Mouse (Mus musculus): ENCODE measurements around the gene Fgfr2. TPM values are rescaled to one million over a fixed set of nuclear protein-coding genes. Genes with fewer than 3 reads are reported as not detected.

Gene Fgfr2
- polyA plus RNA-seq, 1 experiment from 2014 or later: 81.1 TPM

DNA sequence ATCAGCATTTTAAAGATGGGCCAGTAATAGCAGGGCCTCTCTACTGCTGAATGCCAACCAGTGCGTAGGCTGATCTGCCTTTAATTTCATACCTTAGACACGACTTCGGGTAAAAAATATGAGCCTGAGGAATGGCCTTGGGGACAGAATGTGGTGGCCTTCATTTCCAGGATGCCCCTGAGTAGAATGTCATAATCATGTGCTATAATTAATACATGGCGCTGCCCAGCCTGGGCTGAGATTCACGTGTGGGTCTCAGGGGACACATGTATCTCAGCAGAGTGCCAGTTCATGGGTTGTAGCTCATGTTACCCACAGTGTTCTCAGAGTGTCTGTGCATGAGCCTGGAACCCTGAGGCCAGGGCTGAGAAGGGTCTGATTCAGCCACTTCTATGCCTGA lies 1296.3 kb downstream of the Fgfr2 start:
- H3K4me3 ChIP-seq: no peak overlapping the region
- H3K4me1 ChIP-seq: no peaks in the 10 kb centered on the region
- WGBS: 77% methylated on average over 5 of the region's 5 CpGs

DNA sequence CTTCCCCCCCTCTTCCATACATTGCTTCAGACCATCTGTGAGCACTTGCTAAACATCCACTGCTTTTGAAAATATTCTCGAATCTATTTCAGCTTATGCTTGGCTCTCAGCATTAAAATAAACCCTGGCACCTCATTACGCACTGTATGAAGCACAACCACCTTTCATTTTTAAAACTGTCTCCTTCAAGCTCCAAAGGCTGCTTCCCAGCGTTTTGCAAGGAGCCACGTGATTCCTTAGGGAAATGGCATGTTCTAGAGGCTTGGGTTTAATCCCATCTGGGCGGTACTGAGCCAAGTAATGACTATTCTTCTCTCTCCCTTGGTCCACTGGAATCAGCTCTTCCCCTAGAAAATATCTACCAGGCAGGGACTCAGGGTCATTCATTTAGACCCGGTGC lies 1305.2 kb downstream of the Fgfr2 start:
- no peak overlapping the region for H3K27ac ChIP-seq
- no peaks in the 10 kb centered on the region for H3K36me3 ChIP-seq
- ATAC-seq (ENCODE audit: low FRiP score): no peak
- H3K9ac ChIP-seq: no peak overlapping the region
- no peaks in the 10 kb centered on the region for H3K27me3 ChIP-seq
- no peak overlapping the region for H3K4me2 ChIP-seq (replicated peaks)
- no peaks in the 10 kb centered on the region for H3K4me1 ChIP-seq
- H3K4me3 ChIP-seq: no peak overlapping the region
- no peaks in the 10 kb centered on the region for H3K9me3 ChIP-seq (replicated peaks)
- 86% methylated on average over 6 of the region's 6 CpGs for WGBS

More for the DNA sequence above, 1296.3 kb downstream of the Fgfr2 start:
- no peaks in the 10 kb centered on the region for H3K36me3 ChIP-seq
- H3K9ac ChIP-seq: no peak overlapping the region
- peaks cover 3% of the 10 kb centered on the region; the same call in 1 of the 2 replicates for H3K27me3 ChIP-seq
- H3K9me3 ChIP-seq (replicated peaks): no peaks in the 10 kb centered on the region
- H3K4me2 ChIP-seq (replicated peaks): no peak overlapping the region
- H3K27ac ChIP-seq: no peak overlapping the region
- ATAC-seq (ENCODE audit: low FRiP score): no peak

DNA sequence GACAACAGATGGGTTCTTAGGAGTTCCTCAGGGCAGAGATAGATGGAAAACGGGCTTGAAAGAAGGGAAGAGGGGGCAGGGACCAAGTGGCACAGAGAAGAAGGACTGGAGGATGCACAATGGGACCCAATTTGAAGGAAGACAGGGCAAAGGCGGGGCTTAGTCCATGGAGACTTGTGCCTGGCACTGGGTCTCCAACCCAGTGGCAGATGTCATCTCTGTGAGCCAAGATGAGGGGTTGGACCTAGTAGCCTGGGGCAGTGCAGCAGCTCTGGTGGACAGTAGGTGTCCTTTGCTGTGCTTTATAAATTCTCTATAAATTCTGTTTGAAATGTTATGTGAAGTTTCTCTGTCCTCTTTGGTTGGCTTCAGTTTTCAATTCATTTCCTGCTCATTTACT lies 1306.5 kb downstream of the Fgfr2 start:
- Histone ChIP-seq H3K4me3 (no peak overlapping the region), H3K27ac (no peak overlapping the region), H3K9ac (no peak overlapping the region), H3K27me3 (no peaks in the 10 kb centered on the region), H3K4me2 (replicated peaks) (no peak overlapping the region), H3K36me3 (no peaks in the 10 kb centered on the region), H3K9me3 (replicated peaks) (no peaks in the 10 kb centered on the region), H3K4me1 (no peaks in the 10 kb centered on the region)
- WGBS: 58% methylated on average over 2 of the region's 2 CpGs
- no peak for ATAC-seq (ENCODE audit: low FRiP score)

- no peaks in the 10 kb centered on the region for H3K36me3 ChIP-seq
- 82% methylated on average over 6 of the region's 6 CpGs for WGBS
- no peak overlapping the region for H3K4me3 ChIP-seq
- H3K27me3 ChIP-seq: peaks cover 16% of the 10 kb centered on the region
- no peaks in the 10 kb centered on the region for H3K9me3 ChIP-seq (replicated peaks)
- H3K4me1 ChIP-seq: no peaks in the 10 kb centered on the region
- H3K27ac ChIP-seq: no peak overlapping the region
- no peak overlapping the region for H3K4me2 ChIP-seq (replicated peaks)
- no peak overlapping the region for H3K9ac ChIP-seq
- ATAC-seq (ENCODE audit: low FRiP score): no peak
Measured at GRCm38 (mm10) chr7:131812116-131812515, 1311.0 kb downstream of the Fgfr2 start.

DNA sequence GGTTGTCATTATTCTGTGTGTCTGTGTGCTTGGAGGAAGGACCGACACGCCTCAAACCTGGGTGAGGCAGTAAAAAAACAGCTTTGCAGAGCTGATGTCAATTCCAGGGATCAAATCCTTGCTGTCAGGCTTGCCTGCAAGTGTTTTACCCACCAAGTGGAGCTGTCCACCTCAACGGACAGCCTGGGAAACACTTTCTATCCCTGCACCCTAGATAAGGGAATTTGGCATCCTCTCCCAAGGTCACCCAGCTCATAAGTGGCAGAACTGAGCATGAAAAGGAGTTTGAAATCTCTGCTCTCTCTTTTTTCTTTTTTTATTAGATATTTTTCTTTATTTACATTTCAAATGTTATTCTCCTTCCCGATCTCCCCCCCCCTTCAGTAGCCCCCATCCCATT lies 1312.2 kb downstream of the Fgfr2 start:
- WGBS: 62% methylated on average over 4 of the region's 4 CpGs
- H3K9ac ChIP-seq: no peak overlapping the region
- H3K4me2 ChIP-seq (replicated peaks): no peak overlapping the region
- no peak overlapping the region for H3K27ac ChIP-seq
- no peaks in the 10 kb centered on the region for H3K36me3 ChIP-seq
- no peaks in the 10 kb centered on the region for H3K9me3 ChIP-seq (replicated peaks)
- ATAC-seq (ENCODE audit: low FRiP score): no peak
- peaks cover 20% of the 10 kb centered on the region for H3K27me3 ChIP-seq
- H3K4me1 ChIP-seq: 0 out of 2 replicates have a peak, but pooled peaks cover 2% of the 10 kb centered on the region
- H3K4me3 ChIP-seq: no peak overlapping the region

DNA sequence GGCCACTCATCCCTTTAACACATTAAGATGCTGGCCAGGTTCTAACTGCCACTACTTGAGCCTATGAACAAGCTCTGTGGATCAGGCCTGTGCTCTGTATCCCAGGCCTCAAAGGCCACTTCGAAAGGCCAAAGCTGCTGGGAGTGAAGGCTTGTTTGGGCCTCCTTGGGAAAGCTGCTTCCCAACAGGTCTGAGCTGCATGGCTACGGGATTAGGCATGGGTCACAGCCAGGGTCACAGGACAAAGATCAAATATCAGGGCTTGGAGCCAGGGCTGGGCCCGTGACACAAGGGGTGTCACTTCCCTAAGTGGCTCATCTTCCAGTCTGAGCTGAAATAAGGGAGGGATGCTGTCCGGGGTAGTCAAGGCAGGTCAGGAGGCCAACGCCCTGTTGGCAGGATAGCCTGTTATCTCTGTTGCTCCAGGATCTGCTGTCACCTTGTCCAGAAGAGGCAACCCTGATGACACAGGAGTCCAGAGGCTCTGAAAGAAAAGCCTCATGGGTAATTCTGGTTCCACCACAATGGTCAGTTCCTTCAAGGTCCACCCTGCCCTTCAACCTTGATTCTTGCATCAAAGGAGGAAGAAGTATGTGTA lies 1313.5 kb downstream of the Fgfr2 start:
- ATAC-seq (ENCODE audit: low FRiP score): no peak
- Histone ChIP-seq H3K4me1 (peaks cover 10% of the 10 kb centered on the region), H3K27ac (no peak overlapping the region), H3K9ac (no peak overlapping the region), H3K27me3 (peaks cover 24% of the 10 kb centered on the region), H3K4me3 (no peak overlapping the region), H3K4me2 (replicated peaks) (no peak overlapping the region), H3K9me3 (replicated peaks) (no peaks in the 10 kb centered on the region), H3K36me3 (no peaks in the 10 kb centered on the region)
- WGBS: 30% methylated on average over 5 of the region's 5 CpGs

DNA sequence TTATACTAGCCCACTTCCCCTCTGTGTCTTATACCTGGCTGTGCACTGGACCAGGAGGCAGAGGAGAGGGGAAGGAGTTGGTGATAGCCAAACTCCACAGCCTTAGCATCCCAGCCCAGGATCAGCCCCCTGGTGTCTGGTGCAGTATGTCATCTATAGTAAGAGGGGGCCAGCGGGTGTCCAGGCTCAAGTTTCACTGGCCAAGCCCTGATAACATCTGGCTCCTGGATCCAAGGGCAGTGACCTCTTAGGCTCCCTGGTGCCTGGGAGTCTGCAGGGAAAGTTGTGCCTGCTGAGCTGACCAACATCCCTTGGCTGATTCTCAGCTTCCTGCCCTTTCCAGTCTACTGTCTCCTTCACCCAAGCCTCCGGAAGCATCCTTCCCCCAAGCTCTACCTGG lies 1315.9 kb downstream of the Fgfr2 start:
- no peak for ATAC-seq (ENCODE audit: low FRiP score)
- Histone ChIP-seq H3K27ac (no peak overlapping the region), H3K36me3 (no peaks in the 10 kb centered on the region), H3K4me3 (no peak overlapping the region), H3K27me3 (peaks cover 43% of the 10 kb centered on the region), H3K9me3 (replicated peaks) (no peaks in the 10 kb centered on the region), H3K9ac (no peak overlapping the region), H3K4me1 (peaks cover 10% of the 10 kb centered on the region), H3K4me2 (replicated peaks) (no peak overlapping the region)
- 52% methylated on average over 2 of the region's 2 CpGs for WGBS

- peak; percentile 63; the same call in 1 of the 2 replicates for ATAC-seq (ENCODE audit: low FRiP score)
- Histone ChIP-seq H3K36me3 (no peaks in the 10 kb centered on the region), H3K27ac (no peak overlapping the region), H3K9ac (no peak overlapping the region), H3K27me3 (peaks cover 43% of the 10 kb centered on the region), H3K4me2 (replicated peaks) (no peak overlapping the region), H3K4me3 (no peak overlapping the region), H3K9me3 (replicated peaks) (no peaks in the 10 kb centered on the region), H3K4me1 (peaks cover 14% of the 10 kb centered on the region)
- 32% methylated on average over 9 of the region's 9 CpGs for WGBS
Measured at GRCm38 (mm10) chr7:131805525-131806202, 1317.5 kb downstream of the Fgfr2 start.

GRCm38 (mm10) chr7:131800416-131801045 lies 1322.6 kb downstream of the Fgfr2 start:
- Histone ChIP-seq H3K4me3 (no peak overlapping the region), H3K9ac (no peak overlapping the region), H3K4me2 (replicated peaks) (no peak overlapping the region), H3K27ac (no peak overlapping the region; the same call in 1 of the 2 replicates), H3K27me3 (peaks cover 23% of the 10 kb centered on the region), H3K36me3 (no peaks in the 10 kb centered on the region), H3K9me3 (replicated peaks) (no peaks in the 10 kb centered on the region), H3K4me1 (peaks cover 12% of the 10 kb centered on the region)
- ATAC-seq (ENCODE audit: low FRiP score): no peak
- WGBS: 51% methylated on average over 6 of the region's 6 CpGs

DNA sequence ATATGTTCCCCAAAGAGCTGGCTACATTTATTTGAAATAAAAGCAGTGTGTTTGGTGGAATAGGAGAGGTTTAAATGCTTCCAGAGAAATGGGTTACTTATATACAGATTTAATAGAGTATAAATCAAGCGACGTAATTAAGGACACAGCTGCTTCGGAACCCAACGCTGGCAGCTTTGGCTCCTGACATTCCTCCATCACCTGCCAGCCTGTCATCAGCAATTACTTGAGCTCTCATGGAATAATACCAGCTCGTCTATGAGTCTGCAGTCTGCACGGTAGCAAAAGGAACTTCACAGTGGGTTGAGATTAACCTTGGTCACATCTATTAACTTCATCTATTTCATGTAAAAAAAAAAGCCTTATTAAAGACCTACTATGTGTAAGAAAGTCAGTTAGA lies 1326.0 kb downstream of the Fgfr2 start:
- no peaks in the 10 kb centered on the region; the same call in 1 of the 2 replicates for H3K27me3 ChIP-seq

GRCm38 (mm10) chr7:131788595-131789206 lies 1334.4 kb downstream of the Fgfr2 start:
- peak; percentile 45; the same call in 1 of the 2 replicates for ATAC-seq (ENCODE audit: low FRiP score)
- no peak overlapping the region for H3K4me3 ChIP-seq
- WGBS: 43% methylated on average over 10 of the region's 10 CpGs

More for the DNA sequence above, 1326.0 kb downstream of the Fgfr2 start:
- no peaks in the 10 kb centered on the region for H3K36me3 ChIP-seq
- H3K4me3 ChIP-seq: no peak overlapping the region
- WGBS: 63% methylated on average over 6 of the region's 6 CpGs
- peaks cover 7% of the 10 kb centered on the region for H3K4me1 ChIP-seq
- no peak for ATAC-seq (ENCODE audit: low FRiP score)
- H3K9ac ChIP-seq: no peak overlapping the region
- no peak overlapping the region for H3K27ac ChIP-seq
- H3K4me2 ChIP-seq (replicated peaks): no peak overlapping the region
- H3K9me3 ChIP-seq (replicated peaks): no peaks in the 10 kb centered on the region

DNA sequence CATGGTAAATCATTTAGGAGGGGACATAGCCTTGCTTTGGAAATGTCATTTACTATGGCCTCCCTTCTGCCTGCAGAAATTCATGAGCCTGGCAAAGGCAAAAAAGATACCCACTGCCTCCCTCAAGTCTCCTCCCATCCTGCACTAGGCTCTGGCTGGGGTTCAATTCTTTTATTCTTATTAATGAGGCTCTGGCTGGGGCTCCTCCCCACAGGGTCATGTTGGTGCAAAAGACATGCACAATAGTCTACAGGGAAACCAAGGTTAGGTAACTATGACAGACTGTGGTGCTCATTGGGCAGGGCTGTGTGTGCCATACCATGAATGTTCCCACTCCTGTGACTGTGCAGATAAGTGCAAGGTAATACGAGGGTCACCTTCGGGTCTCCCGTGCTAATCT lies 1337.4 kb downstream of the Fgfr2 start:
- no peaks in the 10 kb centered on the region for H3K9me3 ChIP-seq (replicated peaks)
- no peak overlapping the region for H3K9ac ChIP-seq
- peaks cover 20% of the 10 kb centered on the region for H3K4me1 ChIP-seq
- H3K27me3 ChIP-seq: no peaks in the 10 kb centered on the region; the same call in none of the 2 replicates
- ATAC-seq (ENCODE audit: low FRiP score): no peak
- WGBS: 90% methylated on average over 3 of the region's 3 CpGs
- H3K4me2 ChIP-seq (replicated peaks): no peak overlapping the region
- no peak overlapping the region for H3K27ac ChIP-seq
- H3K36me3 ChIP-seq: no peaks in the 10 kb centered on the region
- no peak overlapping the region for H3K4me3 ChIP-seq

More at GRCm38 (mm10) chr7:131788595-131789206, 1334.4 kb downstream of the Fgfr2 start:
- Histone ChIP-seq H3K27me3 (no peaks in the 10 kb centered on the region; the same call in none of the 2 replicates), H3K27ac (0 out of 2 replicates have a peak overlapping the region, but pooled peaks have one; percentile 12), H3K4me1 (peaks cover 20% of the 10 kb centered on the region), H3K4me2 (replicated peaks) (peak overlapping the region; percentile 39), H3K9ac (no peak overlapping the region), H3K9me3 (replicated peaks) (no peaks in the 10 kb centered on the region), H3K36me3 (no peaks in the 10 kb centered on the region)

Data from hindbrain, embryonic 12.5 days (tissue).